Mouse (Mus musculus) stomach, embryonic 16.5 days (tissue): ENCODE results near the gene Thumpd3. TPM values are rescaled to one million over a fixed set of nuclear protein-coding genes. Genes with fewer than 3 reads are reported as not detected.
A peak's percentile ranks its signal among the peaks of the same experiment; 100 is the strongest.

Experiments
- ATAC-seq: fragments of 200-750 bp; cut with Nextera tagmentation; 2 replicates; pipeline ENCODE4 v1.8.0; 2017; ENCODE audit warnings: moderate number of reproducible peaks, moderate TSS enrichment; ENCODE audit not compliant: insufficient read depth, low FRiP score
- H3K27ac ChIP-seq: fragments of 300-500 bp; sonication (generic); 2 replicates; pipeline ENCODE4 v1.5.1; 2014; ENCODE audit warnings: low read length
- H3K27me3 ChIP-seq: fragments of 300-500 bp; sonication (generic); 2 replicates; pipeline ENCODE4 v1.6.1; 2014; ENCODE audit warnings: low read length, control low read depth, mixed read lengths; ENCODE audit not compliant: control insufficient read depth, insufficient read depth
- H3K36me3 ChIP-seq: fragments of 300-500 bp; sonication (generic); 2 replicates; pipeline ENCODE4 v1.6.1; 2014; ENCODE audit warnings: low read length; ENCODE audit not compliant: control insufficient read depth, insufficient read depth
- H3K4me1 ChIP-seq: fragments of 300-500 bp; sonication (generic); 2 replicates; pipeline ENCODE4 v1.6.1; 2014; ENCODE audit warnings: low read length, control low read depth, mixed read lengths; ENCODE audit not compliant: control insufficient read depth, insufficient read depth
- H3K4me2 ChIP-seq: fragments of 300-500 bp; sonication (generic); 2 replicates; pipeline ENCODE4 v1.6.1; 2014; ENCODE audit warnings: low read depth, low read length, mixed read lengths
- H3K4me3 ChIP-seq: fragments of 300-500 bp; sonication (generic); replicated peaks from 2 replicates; pipeline ENCODE4 v1.5.1; 2014; ENCODE audit warnings: mild to moderate bottlenecking, low read length
- H3K9ac ChIP-seq: fragments of 300-500 bp; sonication (generic); 2 replicates; pipeline ENCODE4 v1.6.1; 2014; ENCODE audit warnings: low read length
- H3K9me3 ChIP-seq: fragments of 300-500 bp; sonication (generic); replicated peaks from 2 replicates; pipeline ENCODE4 v1.6.1; 2016; ENCODE audit warnings: low read length, control low read depth; ENCODE audit not compliant: control insufficient read depth
- WGBS: fragments of 180-500 bp; shearing (Covaris S2); extraction: QIAGEN DNeasy Blood & Tissue Kit; methylation state at CpG from one replicate; pipeline ENCODE4 v1.1.7; 2014; 5-methylcytosine and 5-hydroxymethylcytosine counted together
- polyA plus RNA-seq: library from polyadenylated mRNA; unstranded; fragments of >200 nt; fragmentation: Nextera tagmentation; extraction: Ambion mirVana; gene quantifications from 2 replicates; pipeline ENCODE4 v1.2.1, GENCODE M21; 2015

The Thumpd3 gene
- polyA plus RNA-seq: 49.7 and 51.0 TPM in 2 replicates

- Histone ChIP-seq H3K4me1 (peaks cover 8% of the 10 kb centered on the region; the same call in 1 of the 2 replicates), H3K9me3 (no peaks in the 10 kb centered on the region), H3K9ac (peak within 1 kb of the TSS; percentile 83), H3K4me3 (peak within 1 kb of the TSS; percentile 65), H3K4me2 (peak within 1 kb of the TSS; percentile 78), H3K27me3 (no peaks in the 10 kb centered on the region), H3K36me3 (peaks cover 11% of the 10 kb centered on the region; the same call in 1 of the 2 replicates), H3K27ac (peak within 1 kb of the TSS; percentile 96)
- ATAC-seq: peak; percentile 100
- under 1% methylated on average over 59 of the region's 59 CpGs for WGBS
Measured at GRCm38 (mm10) chr6:113046041-113046975, at the start of gene Thumpd3. Gene Thumpd3, plus strand, starts transcription at chr6:113046225.

DNA sequence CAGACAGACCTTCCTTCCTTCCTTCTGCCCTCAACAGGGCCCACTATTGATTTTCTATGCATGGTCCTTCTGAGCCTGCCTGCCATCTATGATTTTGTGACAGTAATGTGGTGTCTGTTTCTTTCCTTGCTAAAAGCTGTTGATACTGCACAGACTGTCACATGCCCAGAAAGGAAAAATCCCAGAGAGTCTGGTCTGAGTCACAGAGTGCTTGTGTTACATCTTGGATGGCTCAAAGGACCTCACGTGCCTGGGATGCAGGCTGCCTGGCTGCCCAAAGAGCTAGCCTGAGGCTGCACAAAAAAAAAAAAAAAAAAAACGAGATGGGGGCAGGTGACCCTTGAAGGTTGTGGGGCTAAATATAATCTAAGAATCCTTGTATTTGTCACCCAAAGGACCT lies 46.8 kb upstream of the Thumpd3 start:
- Histone ChIP-seq H3K27me3 (no peaks in the 10 kb centered on the region), H3K9me3 (no peaks in the 10 kb centered on the region), H3K9ac (no peak overlapping the region), H3K36me3 (no peaks in the 10 kb centered on the region), H3K27ac (no peak overlapping the region), H3K4me2 (no peak overlapping the region), H3K4me1 (no peaks in the 10 kb centered on the region), H3K4me3 (no peak overlapping the region)
- ATAC-seq: no peak
- 31% methylated on average over 2 of the region's 2 CpGs for WGBS

DNA sequence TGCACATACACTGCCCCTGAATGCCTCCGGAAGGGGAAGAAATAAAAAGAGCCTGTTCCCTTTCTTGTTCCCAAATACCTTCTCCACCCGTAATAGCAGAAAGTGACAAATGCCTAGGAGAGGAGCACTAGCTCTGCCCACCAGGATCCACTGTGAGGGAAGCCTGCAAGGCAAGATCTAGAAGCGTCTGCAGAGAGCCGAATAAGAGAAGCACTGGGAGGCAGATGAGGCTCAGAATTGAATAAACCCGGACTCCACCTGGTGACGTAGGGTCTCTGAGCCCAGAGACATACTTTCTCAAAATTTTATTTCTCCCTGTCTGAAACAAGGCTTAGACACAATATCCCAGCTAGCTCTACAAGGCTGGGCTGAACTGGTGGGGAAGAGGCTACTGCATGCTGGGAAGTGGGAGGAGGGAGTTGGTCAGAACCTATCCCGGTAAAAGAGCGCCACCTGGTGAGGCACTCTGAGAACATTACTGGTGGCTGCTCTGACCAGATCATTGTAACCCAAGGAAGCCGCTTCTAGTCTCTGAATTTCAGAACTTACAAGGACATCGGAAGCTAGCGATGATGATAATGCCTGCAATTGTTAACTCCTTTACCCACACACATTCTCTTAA lies 45.2 kb upstream of the Thumpd3 start:
- Histone ChIP-seq H3K27ac (no peak overlapping the region), H3K27me3 (no peaks in the 10 kb centered on the region), H3K4me2 (0 out of 2 replicates have a peak overlapping the region, but pooled peaks have one; percentile 29), H3K4me1 (no peaks in the 10 kb centered on the region), H3K4me3 (no peak overlapping the region), H3K9me3 (no peaks in the 10 kb centered on the region), H3K9ac (peak overlapping the region; percentile 45; the same call in 1 of the 2 replicates), H3K36me3 (no peaks in the 10 kb centered on the region)
- ATAC-seq: peak; percentile 89
- WGBS: 31% methylated on average over 11 of the region's 11 CpGs

DNA sequence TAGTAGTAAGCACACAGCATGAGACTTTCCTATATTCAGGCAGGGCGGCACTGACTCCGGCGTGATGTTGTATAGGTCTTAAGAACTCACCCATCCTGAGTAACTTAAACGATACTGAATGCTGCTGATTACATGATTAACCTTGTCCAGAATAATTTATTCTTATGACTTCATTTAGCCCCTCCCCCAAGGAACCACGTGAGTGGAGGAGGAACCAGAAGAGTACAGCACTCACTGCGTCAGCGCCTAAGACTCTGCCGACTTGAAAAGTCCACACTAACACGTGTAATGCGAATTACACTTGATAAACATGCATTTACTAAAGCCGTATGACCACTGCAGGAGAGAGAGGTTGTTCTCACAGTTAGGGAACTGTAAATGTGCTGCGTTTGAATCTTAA lies 44.3 kb upstream of the Thumpd3 start:
- Histone ChIP-seq H3K4me1 (no peaks in the 10 kb centered on the region), H3K36me3 (no peaks in the 10 kb centered on the region), H3K9ac (no peak overlapping the region), H3K27ac (no peak overlapping the region), H3K4me2 (no peak overlapping the region), H3K9me3 (no peaks in the 10 kb centered on the region), H3K4me3 (no peak overlapping the region), H3K27me3 (no peaks in the 10 kb centered on the region)
- 70% methylated on average over 12 of the region's 12 CpGs for WGBS
- no peak for ATAC-seq

DNA sequence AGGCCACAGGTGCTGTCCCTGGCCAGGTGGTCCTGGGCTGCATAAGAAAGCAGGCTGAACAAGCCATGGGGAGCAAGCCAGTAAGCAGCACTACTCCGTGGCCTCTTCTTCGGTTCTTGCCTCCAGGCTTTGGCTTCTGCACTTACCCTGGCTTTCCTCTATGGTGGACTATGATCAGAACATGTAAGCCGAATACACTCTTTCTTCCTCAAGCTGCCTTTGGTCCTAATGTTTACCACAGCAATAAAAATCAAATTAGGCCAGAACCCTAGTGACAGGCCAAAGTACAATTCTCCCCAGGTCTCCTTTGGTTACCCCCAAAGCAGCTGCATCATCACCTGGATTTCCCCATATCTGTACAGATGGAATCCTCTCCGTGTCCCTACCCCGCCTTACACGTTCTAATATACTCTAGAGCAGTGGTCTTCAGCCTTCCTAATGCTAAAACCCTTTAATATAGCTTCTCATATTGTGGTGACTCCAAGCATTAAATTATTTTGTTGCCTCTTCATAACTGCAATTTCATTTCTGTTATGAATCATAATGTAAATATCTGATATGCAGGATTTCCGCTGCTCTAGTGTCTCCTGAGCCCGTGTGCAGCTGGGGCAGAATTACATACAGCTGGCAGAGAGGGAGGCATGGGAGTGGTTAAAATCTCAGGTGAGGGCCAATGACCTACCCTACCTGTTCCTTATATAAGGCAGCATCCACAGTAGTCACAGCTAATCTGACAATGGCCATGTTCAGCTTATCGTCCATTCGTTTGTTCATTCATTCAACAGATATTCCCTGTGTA lies 42.5 kb upstream of the Thumpd3 start:
- no peaks in the 10 kb centered on the region for H3K4me1 ChIP-seq

DNA sequence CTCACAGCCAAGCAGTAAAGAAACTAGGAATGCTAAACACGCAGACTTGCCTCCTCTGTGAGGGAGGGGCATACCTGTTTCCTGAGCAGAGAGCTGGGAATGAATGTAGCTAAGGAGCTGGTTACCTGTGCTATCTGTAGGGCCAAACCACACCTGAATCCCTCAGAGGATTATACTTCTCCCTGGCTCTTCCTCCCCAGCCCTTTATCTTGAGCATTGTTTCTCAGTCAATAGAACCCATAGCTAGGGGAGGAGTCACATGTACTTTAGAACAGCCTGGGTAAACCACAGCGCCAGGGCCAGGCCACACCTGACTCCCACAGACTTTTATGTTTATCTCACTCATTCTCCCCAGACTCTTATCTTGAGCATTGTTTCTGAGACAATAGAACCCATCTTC lies 39.2 kb upstream of the Thumpd3 start:
- 36% methylated on average over 2 of the region's 2 CpGs for WGBS
- peak; percentile 75; the same call in 1 of the 2 replicates for ATAC-seq
- Histone ChIP-seq H3K36me3 (no peaks in the 10 kb centered on the region), H3K27ac (peak overlapping the region; percentile 46; the same call in 1 of the 2 replicates), H3K9ac (no peak overlapping the region), H3K4me2 (no peak overlapping the region), H3K9me3 (0 out of 2 replicates have a peak, but pooled peaks cover 3% of the 10 kb centered on the region), H3K4me1 (peaks cover 3% of the 10 kb centered on the region; the same call in 1 of the 2 replicates), H3K4me3 (no peak overlapping the region), H3K27me3 (no peaks in the 10 kb centered on the region)

More for the DNA sequence above, 42.5 kb upstream of the Thumpd3 start:
- Histone ChIP-seq H3K4me2 (no peak overlapping the region), H3K4me3 (no peak overlapping the region), H3K9me3 (0 out of 2 replicates have a peak, but pooled peaks cover 3% of the 10 kb centered on the region), H3K36me3 (no peaks in the 10 kb centered on the region), H3K27me3 (no peaks in the 10 kb centered on the region), H3K27ac (no peak overlapping the region), H3K9ac (no peak overlapping the region)
- WGBS: 81% methylated on average over 10 of the region's 10 CpGs
- ATAC-seq: no peak

- H3K27me3 ChIP-seq: no peaks in the 10 kb centered on the region
- 67% methylated on average over 2 of the region's 2 CpGs for WGBS
- no peaks in the 10 kb centered on the region for H3K36me3 ChIP-seq
- no peak overlapping the region for H3K4me3 ChIP-seq
- ATAC-seq: no peak
- no peak overlapping the region for H3K4me2 ChIP-seq
- H3K4me1 ChIP-seq: peaks cover 3% of the 10 kb centered on the region; the same call in 1 of the 2 replicates
- 0 out of 2 replicates have a peak, but pooled peaks cover 3% of the 10 kb centered on the region for H3K9me3 ChIP-seq
- no peak overlapping the region for H3K9ac ChIP-seq
- peak overlapping the region; percentile 26; the same call in 1 of the 2 replicates for H3K27ac ChIP-seq
Measured at GRCm38 (mm10) chr6:113011886-113012285, 34.1 kb upstream of the Thumpd3 start.

GRCm38 (mm10) chr6:113012495-113012941 lies 33.5 kb upstream of the Thumpd3 start:
- H3K4me1 ChIP-seq: peaks cover 3% of the 10 kb centered on the region; the same call in 1 of the 2 replicates
- no peak overlapping the region for H3K4me3 ChIP-seq
- peak; percentile 34; the same call in 1 of the 2 replicates for ATAC-seq
- peak overlapping the region; percentile 25; the same call in 1 of the 2 replicates for H3K4me2 ChIP-seq
- peak overlapping the region; percentile 69 for H3K27ac ChIP-seq
- H3K9me3 ChIP-seq: 0 out of 2 replicates have a peak, but pooled peaks cover 1% of the 10 kb centered on the region
- WGBS: 46% methylated on average over 6 of the region's 6 CpGs
- peak overlapping the region; percentile 40; the same call in 1 of the 2 replicates for H3K9ac ChIP-seq
- no peaks in the 10 kb centered on the region for H3K27me3 ChIP-seq
- no peaks in the 10 kb centered on the region for H3K36me3 ChIP-seq
